Mouse (Mus musculus) lung, adult 2 months (tissue): ENCODE data around the gene Wnt9a.

Experiments used
- CTCF ChIP-seq: fragments of 200-500 bp; IDR thresholded peaks from 2 replicates; pipeline ENCODE4 v1.5.1; 2011; ENCODE audit warnings: mild to moderate bottlenecking, low read length, control low read depth; ENCODE audit not compliant: insufficient read depth
- POLR2A ChIP-seq: fragments of 200-500 bp; IDR thresholded peaks from 2 replicates; pipeline ENCODE4 v1.6.1; 2011; ENCODE audit warnings: low read depth, mild to moderate bottlenecking, control low read depth, low read length, borderline replicate concordance; ENCODE audit errors: extremely low read depth

- TF ChIP-seq CTCF (no peak), POLR2A (no peak)
Measured at GRCm38 (mm10) chr11:59289706-59290105, 17.0 kb upstream of the Wnt9a start.
